In genomic region chr3:38440564-38440991, GRCm38 (mm10) we compare ENCODE assay signal across 12 mouse cellular contexts. TPM values are rescaled to one million over a fixed set of nuclear protein-coding genes. Genes with fewer than 3 reads are reported as not detected.
DNase-seq lines count a peak whose midpoint lies in the region; ATAC-seq lines count a peak whose summit lies in the region.
"Had no signal": no experiment of that assay in that cellular context is flagged by ENCODE, and none has a peak within 500 bp of the region (broad histone marks: within the 10 kb centered on the region; RNA-seq: fewer than 3 reads in every experiment).

No protein-coding gene starts in this region.

- ATAC-seq in hematopoietic stem cell, adult 5-6 weeks (replicated peaks in 1 of 2; ENCODE audit: insufficient read depth in 1 of 2, low FRiP score in 2 of 2, low TSS enrichment in 1 of 2, low read depth in 1 of 2, poor library complexity in 2 of 2, severe bottlenecking in 2 of 2) = peak; percentile 75 to 87
- ATAC-seq: midbrain, embryonic 13.5 days had no signal

- peak; percentile 12 for DNase-seq in gastrocnemius, postnatal 25 days
- no peak for DNase-seq in gastrocnemius, adult 8-10 months (ENCODE audit: low spot score in 2 of 2)
- DNase-seq in CD4-positive, CD25-positive, alpha-beta regulatory T cell, adult 2 months (ENCODE audit: low read depth, low spot score) = peak; percentile 43
- DNase-seq in thymus, postnatal 10 days (ENCODE audit: low spot score in 2 of 2) = peak; percentile 71 to 74
- DNase-seq in Muller cell, postnatal 12 days (ENCODE audit: inconsistent ontology term) = no peak
- DNase-seq in adrenal gland, postnatal 14 days = no peak
- DNase-seq in adrenal gland, postnatal 36 days = no peak
- DNase-seq: B cell, adult 2 months; cerebellum, adult 11-12 months; lung, postnatal 36 days had no signal

RNA-seq across cellular contexts. Expression of gene Ankrd50, which starts 44.1 kb away (rescaled TPM):
- total RNA-seq in gastrocnemius, postnatal 25 days (2021) = 10 to 100 TPM in 1 of 2 experiments, 1 to 10 TPM in 1; 8.7 to 13.9 TPM
- 10 to 100 TPM in 1 of 4 experiments, 1 to 10 TPM in 3; 5.8 to 14.1 (median 9.5) TPM for total RNA-seq in gastrocnemius, adult 8-10 months (2022)
- 11.8 and 13.4 TPM in 2 replicates for total RNA-seq in hematopoietic stem cell, adult 5-6 weeks (2017)
- total RNA-seq in adrenal gland, postnatal 14 days (2021) = 39.3 and 43.2 TPM in 2 replicates
- total RNA-seq in adrenal gland, postnatal 36 days (2021) = 10 to 100 TPM; 26.6 to 31.0 TPM

Comparison
In these comparisons a context has a peak if more than half of its experiments do, and no peak if none do; other contexts are left out.
1. DNase-seq: peak in gastrocnemius, postnatal 25 days (single experiment), CD4-positive, CD25-positive, alpha-beta regulatory T cell, adult 2 months (single experiment) and thymus, postnatal 10 days (2 of 2); none in gastrocnemius, adult 8-10 months (0 of 2), Muller cell, postnatal 12 days (single experiment), adrenal gland, postnatal 14 days (single experiment) and adrenal gland, postnatal 36 days (0 of 2).